Mouse (Mus musculus) olfactory bulb, adult 2 months (tissue): ENCODE data around the gene Atp1a4.
A peak's percentile ranks its signal among the peaks of the same experiment; 100 is the strongest.

Source experiments
- CTCF ChIP-seq: fragments of 200-500 bp; IDR thresholded peaks from 2 replicates; pipeline ENCODE4 v1.5.1; 2012; ENCODE audit warnings: low read depth, mild to moderate bottlenecking, low read length, moderate library complexity; ENCODE audit not compliant: insufficient read depth
- POLR2A ChIP-seq: fragments of 200-500 bp; IDR thresholded peaks from 2 replicates; pipeline ENCODE4 v1.6.1; 2012; ENCODE audit warnings: mild to moderate bottlenecking, low read depth, low read length, moderate library complexity; ENCODE audit not compliant: insufficient read depth

DNA sequence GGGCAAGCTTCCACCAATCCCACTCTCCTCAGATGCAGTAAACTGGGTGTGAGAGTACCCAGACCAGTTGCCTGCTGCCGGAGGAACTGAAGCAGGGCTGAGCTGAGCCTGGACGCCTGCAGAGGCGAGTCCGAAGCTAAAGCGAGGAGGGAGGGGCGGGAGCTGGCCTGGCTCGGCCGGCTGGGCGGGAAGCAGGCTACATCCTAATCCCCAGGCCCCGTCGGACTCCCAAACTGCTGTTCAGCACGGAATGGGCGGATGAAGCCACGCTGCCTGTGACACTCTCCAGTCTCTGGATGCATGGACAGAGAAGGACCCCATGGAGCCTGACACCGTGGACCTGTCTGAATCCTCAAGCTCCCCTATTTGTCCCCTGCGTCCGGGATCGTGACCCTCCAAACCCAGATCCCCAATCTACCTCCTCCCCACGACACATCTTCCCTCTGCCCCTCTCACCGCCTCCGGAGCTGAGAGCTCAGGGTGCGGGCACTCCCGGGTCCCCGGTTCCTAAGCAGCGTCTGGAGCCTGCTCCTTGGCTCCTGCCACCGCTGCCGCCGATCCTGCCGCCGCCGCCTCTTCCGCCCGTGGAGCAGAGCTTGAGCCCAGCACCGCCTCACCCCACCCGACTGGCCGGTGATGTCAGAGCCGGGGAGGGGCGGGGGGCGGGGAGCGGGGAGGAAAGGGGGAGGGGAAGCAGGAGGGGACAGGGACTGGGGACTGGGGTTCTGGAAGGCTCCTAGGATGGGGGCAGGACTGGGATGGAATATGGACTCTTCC lies 51.9 kb downstream of the Atp1a4 start, which contains the start of gene Pea15a:
- TF ChIP-seq CTCF (no peak), POLR2A (peak; percentile 86)
